Mouse (Mus musculus) ES-E14 (cell line): ENCODE data around the gene Gm20458. TPM values are rescaled to one million over a fixed set of nuclear protein-coding genes. Genes with fewer than 3 reads are reported as not detected.
A peak's percentile ranks its signal among the peaks of the same experiment; 100 is the strongest.

Source experiments
- DNase-seq: peaks from one replicate; pipeline ENCODE4 v3.0.0-alpha.2; 2013; ENCODE audit warnings: low read depth, low spot score
- H3K27ac ChIP-seq: 2 replicates; pipeline ENCODE4 v1.5.1; 2012; ENCODE audit warnings: low read depth, mild to moderate bottlenecking, low read length, moderate library complexity, mixed read lengths; ENCODE audit not compliant: poor library complexity, insufficient read depth, severe bottlenecking
- H3K36me3 ChIP-seq: 2 replicates; pipeline ENCODE4 v1.6.1; 2012; ENCODE audit warnings: mild to moderate bottlenecking, low read length, moderate library complexity, mixed read lengths; ENCODE audit not compliant: control insufficient read depth, poor library complexity, insufficient read depth, severe bottlenecking
- H3K4me1 ChIP-seq, 2 experiments: fragments of 150-350 bp in 1 of 2; sonication (generic) in 1 of 2; 2 replicates each; pipeline ENCODE4 v1.6.1; 2012; ENCODE audit warnings: low read length in 2 of 2, mild to moderate bottlenecking in 1 of 2, mixed read lengths in 1 of 2; ENCODE audit not compliant: control insufficient read depth in 2 of 2, insufficient read depth in 2 of 2, poor library complexity in 1 of 2
- H3K4me3 ChIP-seq, 2 experiments: fragments of 150-350 bp in 1 of 2; sonication (generic) in 1 of 2; 2 replicates each; pipeline ENCODE4 v1.5.1; 2012; ENCODE audit warnings: low read length in 2 of 2, low read depth in 1 of 2, mild to moderate bottlenecking in 1 of 2, mixed read lengths in 1 of 2; ENCODE audit not compliant: insufficient read depth in 1 of 2, poor library complexity in 1 of 2, severe bottlenecking in 1 of 2
- H3K9ac ChIP-seq: 2 replicates; pipeline ENCODE4 v1.6.1; 2012; ENCODE audit warnings: low read depth, mild to moderate bottlenecking, low read length, mixed read lengths; ENCODE audit not compliant: poor library complexity, insufficient read depth, severe bottlenecking
- H3K9me3 ChIP-seq: fragments of 150-350 bp; sonication (generic); 2 replicates; pipeline ENCODE4 v1.6.1; 2012; ENCODE audit warnings: low read depth, mild to moderate bottlenecking, low read length; ENCODE audit not compliant: control insufficient read depth, insufficient read depth
- CHD2 ChIP-seq: IDR thresholded peaks from 2 replicates; pipeline ENCODE4 v1.6.1; 2014; ENCODE audit warnings: mild to moderate bottlenecking, low read depth, low read length, inconsistent platforms
- HCFC1 ChIP-seq: IDR thresholded peaks from 2 replicates; pipeline ENCODE4 v1.6.1; 2012; ENCODE audit warnings: low read length, inconsistent platforms, borderline replicate concordance; ENCODE audit not compliant: insufficient read depth
- MAFK ChIP-seq: IDR thresholded peaks from 2 replicates; pipeline ENCODE4 v1.6.1; 2014; ENCODE audit warnings: mild to moderate bottlenecking, low read depth, low read length, inconsistent platforms; ENCODE audit not compliant: insufficient read depth
- ZC3H11A ChIP-seq: IDR thresholded peaks from 2 replicates; pipeline ENCODE4 v1.6.1; 2012; ENCODE audit warnings: low read depth, mild to moderate bottlenecking, inconsistent platforms, low read length, borderline replicate concordance
- ZNF384 ChIP-seq: IDR thresholded peaks from 2 replicates; pipeline ENCODE4 v1.6.1; 2012; ENCODE audit warnings: low read depth, low read length, inconsistent platforms
- in situ Hi-C, 2 experiments: fragments of 600-800 bp; cut with MboI; formaldehyde crosslinking; loops; one replicate each; pipeline ENCODE4 v1.15.1; 2025; ENCODE audit warnings: low sequenced_read_pairs in 2 of 2, inconsistent platforms in 1 of 2; ENCODE audit not compliant: unreplicated experiment in 2 of 2
- total RNA-seq: library from RNA; depleted of rRNA; stranded (reverse); fragments of 300-350 nt; gene quantifications from 2 replicates; pipeline ENCODE4 v1.2.3, GENCODE M21; 2012

Gm20458 gene
- total RNA-seq, 1 experiment, result not detected

DNA sequence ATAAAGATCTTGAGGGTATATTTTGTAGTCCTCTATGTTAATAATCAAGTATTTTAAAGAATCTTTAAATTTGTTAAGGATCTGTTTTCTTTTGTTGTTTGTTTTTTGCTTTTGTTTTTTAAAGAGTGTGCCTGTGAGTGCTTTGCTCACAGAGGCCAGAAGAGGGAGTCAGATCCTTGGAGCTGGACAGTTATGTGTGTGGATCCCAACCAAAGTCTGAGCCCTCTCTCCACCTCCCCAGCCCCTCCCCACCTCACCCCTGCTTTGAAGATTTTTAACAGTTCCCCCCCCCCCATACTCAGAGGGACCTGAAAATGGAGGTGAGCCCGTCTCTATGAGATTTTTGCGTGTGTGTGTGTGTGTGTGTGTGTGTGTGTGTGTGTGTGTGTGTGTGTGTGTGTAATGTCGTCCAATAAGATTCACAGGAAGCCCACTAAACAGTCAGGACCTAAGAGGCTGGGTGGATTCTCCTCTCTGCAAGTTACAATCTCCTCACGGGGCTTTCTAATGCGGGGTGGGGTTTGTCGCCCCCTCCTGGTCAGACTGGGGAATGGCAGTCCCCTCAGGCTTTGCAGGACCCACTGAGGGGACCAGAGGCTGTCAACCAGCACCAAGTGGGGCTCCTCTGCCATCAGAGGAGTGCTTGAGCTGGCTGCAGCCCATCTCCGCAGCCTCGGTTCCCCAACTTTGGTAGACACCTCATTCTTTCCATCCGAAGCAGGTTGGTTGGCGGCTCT is 56.9 kb downstream of the Gm20458 start:
- Histone ChIP-seq H3K9me3 (no peaks in the 10 kb centered on the region), H3K36me3 (no peaks in the 10 kb centered on the region), H3K4me3 (no peak overlapping the region), H3K27ac (no peak overlapping the region), H3K9ac (no peak overlapping the region), H3K4me1 (peaks cover 4 to 6% of the 10 kb centered on the region in 2 experiments; a peak in 3 of 4 replicates)
- TF ChIP-seq HCFC1, result no peak
- TF ChIP-seq ZC3H11A, result no peak
- no peak for TF ChIP-seq ZNF384
- TF ChIP-seq CHD2, result no peak
- no peak for TF ChIP-seq MAFK
- in situ Hi-C loops, result no loop called here
- DNase-seq, result peak; percentile 66

DNA sequence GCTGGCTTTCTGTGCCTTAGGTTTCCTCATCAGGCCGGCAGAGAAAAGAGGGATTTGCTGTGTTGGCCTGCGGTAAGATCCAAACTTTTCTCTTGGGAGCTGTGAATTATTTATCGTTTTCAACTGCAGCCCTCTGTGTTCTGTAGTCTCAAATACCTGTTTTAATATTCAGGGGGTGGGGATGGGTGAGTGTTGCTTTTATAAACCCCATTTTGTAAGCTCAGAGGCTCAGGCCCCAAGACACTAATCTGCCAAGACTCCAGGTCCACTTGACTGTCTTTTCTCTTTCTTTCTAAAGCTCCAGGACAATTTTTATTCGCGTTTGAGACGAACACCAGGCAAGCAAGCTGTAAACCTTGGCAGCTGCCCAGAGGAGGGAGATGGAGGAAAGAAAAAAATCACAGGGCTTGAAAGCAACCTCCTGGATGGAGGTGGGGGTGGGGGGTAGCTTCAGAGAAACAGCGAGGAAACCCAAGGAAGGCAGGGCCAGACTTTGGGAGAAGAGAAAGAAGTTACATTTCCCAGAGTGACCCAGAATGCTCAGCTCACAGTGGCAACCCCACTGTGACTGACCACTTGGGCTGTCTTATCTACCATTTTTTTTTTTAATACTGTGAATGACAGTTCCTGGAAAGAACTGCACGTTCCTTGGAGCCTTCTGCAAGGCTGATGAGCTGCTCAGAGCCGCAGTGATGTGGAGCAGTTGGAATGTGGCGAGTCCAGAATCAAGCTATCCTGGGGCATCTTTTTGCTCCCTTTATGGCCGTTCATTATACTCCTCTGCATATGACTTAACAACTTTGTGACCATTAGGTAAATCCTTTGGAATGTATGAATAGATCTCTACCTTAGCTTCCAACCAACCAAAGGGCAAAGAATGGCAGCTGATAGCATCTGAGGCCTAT is 57.8 kb downstream of the Gm20458 start:
- Histone ChIP-seq H3K36me3 (no peaks in the 10 kb centered on the region), H3K4me1 (peaks cover 3 to 4% of the 10 kb centered on the region in 2 experiments; a peak in 3 of 4 replicates), H3K9me3 (no peaks in the 10 kb centered on the region), H3K4me3 (no peak overlapping the region), H3K9ac (no peak overlapping the region), H3K27ac (no peak overlapping the region)
- TF ChIP-seq ZNF384 (no peak), MAFK (no peak), HCFC1 (no peak), ZC3H11A (no peak), CHD2 (no peak)
- in situ Hi-C loops, result no loop called here
- DNase-seq, result no peak

DNA sequence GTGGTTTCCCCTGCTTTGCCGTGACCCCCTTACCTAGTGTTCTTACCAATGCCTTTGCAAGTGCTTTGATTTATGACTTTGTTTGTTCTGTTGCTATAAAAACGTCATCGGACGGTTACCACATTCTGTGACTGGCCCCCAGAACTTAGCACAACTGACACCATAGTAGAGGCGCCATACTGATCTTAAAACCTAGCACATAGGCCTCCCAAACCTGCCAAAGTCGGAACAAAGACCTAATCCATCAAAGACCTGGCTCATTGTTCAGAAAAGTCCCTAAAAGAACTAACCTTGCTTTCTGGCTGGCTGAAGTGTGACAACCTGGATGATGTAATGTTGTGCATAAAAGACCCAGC is 58.4 kb downstream of the Gm20458 start:
- Histone ChIP-seq H3K36me3 (no peaks in the 10 kb centered on the region), H3K9ac (no peak overlapping the region), H3K4me1 (peaks cover 0 to 4% of the 10 kb centered on the region in 2 experiments; a peak in 2 of 4 replicates), H3K4me3 (no peak overlapping the region), H3K27ac (no peak overlapping the region), H3K9me3 (no peaks in the 10 kb centered on the region)
- TF ChIP-seq ZC3H11A (no peak), ZNF384 (no peak), HCFC1 (no peak), MAFK (no peak), CHD2 (no peak)
- in situ Hi-C loops, result no loop called here
- no peak for DNase-seq

DNA sequence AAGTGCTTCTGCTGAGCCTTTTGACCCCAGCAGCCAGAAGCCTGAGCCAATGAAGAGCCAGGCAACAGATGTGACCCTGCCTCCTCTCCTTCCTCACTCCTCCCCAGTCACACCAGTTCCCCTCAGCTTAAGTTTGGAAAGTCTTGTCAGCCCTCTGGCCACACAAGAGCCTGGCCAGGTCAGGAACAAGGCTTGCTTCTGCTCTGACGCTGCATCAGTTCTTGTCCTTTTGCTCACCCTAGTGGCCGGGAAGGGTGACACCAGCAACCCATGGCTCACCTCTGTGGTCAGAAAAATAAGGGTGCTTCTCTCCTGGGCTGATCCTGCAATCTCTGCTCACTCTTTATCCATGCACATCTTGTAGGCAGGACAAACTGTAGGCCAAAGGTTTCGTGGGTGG is 60.0 kb downstream of the Gm20458 start:
- Histone ChIP-seq H3K9ac (no peak overlapping the region), H3K27ac (no peak overlapping the region), H3K4me3 (no peak overlapping the region), H3K9me3 (no peaks in the 10 kb centered on the region), H3K4me1 (peaks cover 0 to 4% of the 10 kb centered on the region in 2 experiments; a peak in 2 of 4 replicates), H3K36me3 (no peaks in the 10 kb centered on the region)
- DNase-seq, result no peak
- in situ Hi-C loops, result no loop called here
- TF ChIP-seq CHD2 (no peak), HCFC1 (no peak), ZC3H11A (no peak), ZNF384 (no peak), MAFK (no peak)
